Mouse (Mus musculus) hindlimb bud, embryonic 11.5 days (tissue): ENCODE measurements around the gene Cfap52.

Experiments used
- DNase-seq: peaks from one replicate; pipeline ENCODE4 v3.0.0-alpha.2; 2012; ENCODE audit warnings: low read depth, low spot score; ENCODE audit errors: extremely low spot score

Gene Cfap52

GRCm38 (mm10) chr11:67926348-67927055, 38.9 kb downstream of the Cfap52 start:
- DNase-seq, result no peak

GRCm38 (mm10) chr11:67925000-67925399, 40.5 kb downstream of the Cfap52 start:
- no peak for DNase-seq

- no peak for DNase-seq
Observed at GRCm38 (mm10) chr11:67923720-67924119, 41.7 kb downstream of the Cfap52 start.

DNA sequence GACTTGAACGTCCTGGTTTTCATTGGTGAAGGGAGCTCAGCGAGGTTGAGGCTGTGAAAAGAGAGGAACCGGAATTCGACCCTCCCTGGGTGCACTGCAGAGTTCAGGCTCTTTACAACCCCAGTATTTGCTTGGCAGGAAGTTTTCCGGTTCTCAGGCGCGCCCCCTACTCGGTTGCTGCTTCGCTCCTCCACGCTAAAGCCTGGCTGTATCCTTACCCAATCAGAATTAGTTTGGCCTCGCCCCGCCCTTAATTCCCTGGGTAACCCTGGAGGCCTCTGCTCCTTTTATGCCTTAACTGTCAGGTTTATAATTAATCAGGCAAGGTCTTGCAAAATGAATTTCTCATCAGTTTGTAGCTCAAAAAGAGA, 42.7 kb downstream of the Cfap52 start:
- DNase-seq, result peak; percentile 35

DNA sequence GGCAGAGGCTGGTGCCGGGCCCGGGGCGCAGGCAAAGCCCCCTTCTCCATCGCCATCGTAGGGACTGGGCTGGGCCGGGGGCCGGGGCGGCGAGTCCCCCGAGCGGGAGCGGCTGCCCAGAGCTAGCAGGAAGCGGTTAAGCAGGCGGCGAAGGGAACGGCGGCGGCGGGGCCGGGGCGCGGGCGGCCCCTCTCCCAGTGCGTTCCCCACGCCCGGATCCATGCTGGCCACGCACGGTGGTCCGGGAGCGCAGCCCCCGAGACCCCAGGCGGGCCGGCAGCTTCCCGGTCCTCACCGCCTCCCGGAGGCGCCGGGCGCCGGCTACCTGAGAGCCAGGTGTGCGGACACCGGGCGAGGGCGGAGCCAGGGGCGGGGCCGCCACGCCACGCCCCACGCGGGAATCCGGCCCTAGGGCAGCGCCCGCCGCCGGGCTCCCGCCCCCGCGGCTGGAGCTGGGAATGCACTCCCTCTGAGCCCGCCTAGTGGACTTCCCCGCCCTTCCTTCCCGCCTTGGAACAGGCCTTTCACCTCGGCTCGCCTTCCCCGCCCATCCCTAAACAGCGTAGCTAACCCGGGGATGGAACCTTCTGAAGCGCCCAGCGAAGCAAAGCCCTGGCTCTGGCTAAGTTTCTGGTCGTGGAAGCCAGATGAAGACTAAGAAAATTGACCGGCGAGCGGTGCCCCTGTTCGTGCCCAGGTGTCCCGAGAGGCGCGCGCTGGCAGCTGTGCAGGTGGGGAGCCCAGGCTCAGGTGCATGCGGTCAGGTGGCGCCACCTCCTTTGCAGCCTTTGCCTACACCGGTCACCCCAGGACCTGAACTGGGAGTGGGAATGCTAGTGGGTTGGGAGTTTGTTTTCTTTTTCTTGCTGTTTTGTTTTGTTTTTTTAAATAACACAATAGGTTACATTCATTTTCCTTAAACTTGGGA, 43.4 kb downstream of the Cfap52 start, which contains the start of gene Usp43:
TSS of gene Usp43 (minus strand) at position 327 of the 928 bp plus-strand sequence.
- no peak for DNase-seq

GRCm38 (mm10) chr11:67921091-67921826, 44.2 kb downstream of the Cfap52 start:
- no peak for DNase-seq

DNA sequence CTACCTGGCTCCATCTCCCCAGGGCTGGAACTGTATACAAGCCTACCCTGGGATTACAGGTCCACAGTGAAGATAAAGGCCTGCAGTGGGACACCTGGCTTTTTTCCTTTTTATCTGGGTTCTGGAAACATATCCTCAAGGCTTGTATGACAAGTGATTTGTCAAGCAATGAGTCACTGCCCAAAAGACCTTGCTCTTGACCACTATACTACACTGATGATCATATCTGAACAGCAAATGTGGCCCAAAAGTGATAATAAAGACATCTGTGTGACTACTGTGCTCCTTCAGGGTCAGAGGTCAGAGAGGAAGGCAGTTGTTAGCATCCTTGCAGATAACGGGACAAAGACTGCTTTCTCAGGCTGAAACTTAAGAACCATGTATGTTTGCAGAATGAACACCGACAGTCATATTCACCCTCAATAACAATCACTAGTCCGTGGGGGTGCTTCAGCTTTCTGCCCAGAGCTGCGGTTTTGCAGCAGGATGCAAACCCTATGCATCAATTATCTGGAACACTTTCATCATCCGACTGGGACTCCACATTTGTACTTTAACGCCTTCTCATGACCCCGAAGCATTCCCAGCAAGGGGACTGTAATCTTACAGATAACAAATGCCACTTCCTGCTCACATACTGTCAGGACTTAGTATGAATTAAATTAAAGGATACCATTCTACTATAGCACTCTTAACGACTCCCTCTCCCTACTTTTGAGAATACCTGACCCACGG, 45.1 kb downstream of the Cfap52 start:
- no peak for DNase-seq

GRCm38 (mm10) chr11:67919593-67919992, 45.9 kb downstream of the Cfap52 start:
- no peak for DNase-seq

DNA sequence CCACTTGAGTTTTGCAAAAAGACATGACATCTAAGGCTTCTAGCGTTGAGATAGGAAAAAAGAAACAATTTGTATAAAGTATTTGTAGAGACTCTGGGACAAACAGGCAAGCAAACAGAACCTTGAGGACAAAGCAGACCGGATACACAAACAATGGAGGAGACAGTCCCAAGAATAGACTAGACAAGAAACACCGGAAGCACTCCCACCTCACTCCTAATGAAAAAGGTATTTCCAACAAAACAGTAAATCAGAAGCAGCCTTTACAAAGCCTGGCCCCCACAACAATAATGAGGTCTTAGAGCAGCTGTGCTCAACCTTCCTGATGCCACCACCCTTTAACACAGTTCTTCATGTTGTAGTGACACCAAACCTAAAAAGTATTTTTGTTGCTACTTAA, 48.3 kb downstream of the Cfap52 start:
- no peak for DNase-seq

- no peak for DNase-seq
Observed at GRCm38 (mm10) chr11:67911074-67911473, 54.4 kb downstream of the Cfap52 start.

- no peak for DNase-seq
Observed at GRCm38 (mm10) chr11:67903756-67904155, 61.7 kb downstream of the Cfap52 start.

GRCm38 (mm10) chr11:67897064-67897560, 68.3 kb downstream of the Cfap52 start:
- peak; percentile 26 for DNase-seq

- no peak for DNase-seq
Observed at GRCm38 (mm10) chr11:67895641-67896040, 69.8 kb downstream of the Cfap52 start.

- DNase-seq, result no peak
Observed at GRCm38 (mm10) chr11:67888521-67888920, 76.9 kb downstream of the Cfap52 start.

GRCm38 (mm10) chr11:67885921-67886320, 79.5 kb downstream of the Cfap52 start:
- no peak for DNase-seq
